Mouse (Mus musculus) frontal cortex, postnatal 14 days (tissue): ENCODE data around the gene Arhgap19.
A peak's percentile ranks its signal among the peaks of the same experiment; 100 is the strongest.

Source experiments
- DNase-seq, 2 experiments: peaks; one replicate each; pipeline ENCODE4 v3.0.0; 2022; ENCODE audit warnings: low spot score in 2 of 2

The Arhgap19 gene

GRCm38 (mm10) chr19:41738896-41739295 lies 63.0 kb downstream of the Arhgap19 start:
- no peak for DNase-seq

GRCm38 (mm10) chr19:41738429-41738805 lies 63.4 kb downstream of the Arhgap19 start:
- DNase-seq = no peak

GRCm38 (mm10) chr19:41737657-41738428 lies 64.0 kb downstream of the Arhgap19 start:
- peak; percentile 35 to 54 for DNase-seq

GRCm38 (mm10) chr19:41734685-41735084 lies 67.2 kb downstream of the Arhgap19 start:
- no peak for DNase-seq

GRCm38 (mm10) chr19:41725491-41725890 lies 76.4 kb downstream of the Arhgap19 start:
- DNase-seq = no peak

GRCm38 (mm10) chr19:41724831-41725470 lies 76.9 kb downstream of the Arhgap19 start:
- DNase-seq = no peak

GRCm38 (mm10) chr19:41723337-41723736 lies 78.5 kb downstream of the Arhgap19 start:
- DNase-seq = no peak

- DNase-seq = no peak
Observed at GRCm38 (mm10) chr19:41719436-41719835, 82.4 kb downstream of the Arhgap19 start.
